Mouse (Mus musculus): ENCODE data around the gene Znhit1. TPM values are rescaled to one million over a fixed set of nuclear protein-coding genes. Genes with fewer than 3 reads are reported as not detected.

Znhit1 gene
- total RNA-seq (2021) = 10 to 100 TPM; 84.0 to 97.9 TPM
- long read RNA-seq, experiment 1, transcript Znhit1-206 (5 exons, 1,208 nt) = major isoform, 44 of 80 reads
- long read RNA-seq, experiment 1, transcript Znhit1-202 (5 exons, 740 nt) = minor isoform, 15 of 80 reads
- long read RNA-seq, experiment 1, partial matches to known transcripts = 12 of 80 reads
- long read RNA-seq, experiment 1, other reads (novel, unspliced or antisense) = 7 of 80 reads
- long read RNA-seq, experiment 2, transcript Znhit1-206 (5 exons, 1,208 nt) = major isoform, 21 of 38 reads
- long read RNA-seq, experiment 2, transcript Znhit1-202 (5 exons, 740 nt) = minor isoform, 10 of 38 reads
- long read RNA-seq, experiment 2, partial matches to known transcripts = 4 of 38 reads
- long read RNA-seq, experiment 2, other reads (novel, unspliced or antisense) = 2 of 38 reads

DNA sequence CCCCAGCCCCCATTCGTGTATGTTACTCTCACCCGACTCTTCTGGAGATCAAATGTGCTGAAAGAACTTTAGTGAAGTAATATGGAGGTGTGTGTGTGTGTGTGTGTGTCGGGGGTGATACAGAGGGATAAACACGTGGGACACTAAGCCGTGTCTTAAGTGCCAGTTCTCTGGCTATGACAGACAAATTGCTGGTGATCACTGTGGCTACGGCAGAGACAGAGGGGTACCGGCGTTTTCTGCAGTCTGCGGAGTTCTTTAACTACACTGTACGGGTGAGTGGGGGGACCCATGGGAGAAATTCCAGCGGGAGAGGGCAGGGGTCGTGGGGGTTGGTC is at the start of gene Znhit1:
TSS of gene Znhit1 (minus strand) at position 88 of the 338 bp plus-strand sequence.
- DNase-seq = no peak

DNA sequence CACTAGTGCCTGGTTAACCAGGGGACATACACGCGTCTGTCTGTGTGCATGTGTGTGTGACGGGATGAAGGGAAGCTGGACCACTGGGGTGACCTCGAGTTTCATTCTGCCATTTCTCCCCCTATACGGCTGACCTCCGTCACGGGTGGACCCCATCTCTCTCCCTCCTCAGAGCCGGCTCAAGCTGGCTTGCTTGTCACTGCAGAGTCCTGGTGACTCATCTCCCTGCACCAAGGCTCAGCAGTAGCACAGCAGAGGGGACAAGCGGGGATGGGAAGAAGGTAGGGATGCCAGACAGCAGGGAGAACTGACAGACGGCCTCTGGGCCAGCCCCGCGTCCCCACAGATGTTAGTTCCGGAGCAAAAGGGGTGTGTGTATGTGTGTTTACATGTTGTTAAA is 48.4 kb upstream of the Znhit1 start:
- peak in 1 of 2 experiments; percentile 42 for DNase-seq

DNA sequence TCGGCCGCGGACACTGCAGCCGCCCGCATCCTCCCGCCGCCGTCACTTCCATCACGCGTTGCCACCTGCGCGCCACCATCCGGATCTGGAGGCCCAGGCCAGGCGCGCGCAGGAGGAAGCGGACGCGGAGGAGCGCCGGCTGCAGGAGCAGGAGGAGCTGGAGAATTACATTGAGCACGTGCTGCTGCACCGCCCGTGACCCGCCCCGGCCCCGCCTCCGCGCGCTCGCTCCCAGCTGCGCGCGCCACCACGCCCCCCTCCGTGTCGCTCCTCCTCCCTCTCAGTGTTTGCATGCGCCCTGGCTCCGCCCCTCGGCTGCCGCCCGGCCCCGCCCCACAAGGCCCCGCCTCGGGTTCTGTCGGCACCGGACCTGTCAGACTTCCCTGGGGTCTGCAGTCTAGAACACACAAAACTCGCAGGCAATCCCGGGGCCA is 44.8 kb upstream of the Znhit1 start:
- peak; percentile 96 to 99 for DNase-seq

DNA sequence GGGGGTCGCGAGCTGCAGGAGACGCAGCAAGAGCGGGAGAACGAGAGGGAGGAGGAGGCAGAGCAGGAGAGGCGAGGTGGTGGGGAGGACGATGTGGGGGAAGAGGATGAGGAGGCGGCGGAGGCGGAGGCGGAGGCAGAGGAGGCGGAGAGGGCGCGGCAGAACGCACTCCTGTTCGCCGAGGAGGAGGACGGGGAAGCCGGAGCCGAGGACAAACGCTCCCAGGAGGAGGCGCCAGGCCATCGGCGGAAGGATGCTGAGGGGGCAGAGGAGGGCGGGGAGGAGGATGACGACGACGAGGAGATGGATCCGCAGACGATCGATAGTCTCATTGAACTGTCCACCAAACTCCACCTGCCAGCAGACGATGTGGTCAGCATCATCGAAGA is 44.2 kb upstream of the Znhit1 start:
- DNase-seq = no peak

DNA sequence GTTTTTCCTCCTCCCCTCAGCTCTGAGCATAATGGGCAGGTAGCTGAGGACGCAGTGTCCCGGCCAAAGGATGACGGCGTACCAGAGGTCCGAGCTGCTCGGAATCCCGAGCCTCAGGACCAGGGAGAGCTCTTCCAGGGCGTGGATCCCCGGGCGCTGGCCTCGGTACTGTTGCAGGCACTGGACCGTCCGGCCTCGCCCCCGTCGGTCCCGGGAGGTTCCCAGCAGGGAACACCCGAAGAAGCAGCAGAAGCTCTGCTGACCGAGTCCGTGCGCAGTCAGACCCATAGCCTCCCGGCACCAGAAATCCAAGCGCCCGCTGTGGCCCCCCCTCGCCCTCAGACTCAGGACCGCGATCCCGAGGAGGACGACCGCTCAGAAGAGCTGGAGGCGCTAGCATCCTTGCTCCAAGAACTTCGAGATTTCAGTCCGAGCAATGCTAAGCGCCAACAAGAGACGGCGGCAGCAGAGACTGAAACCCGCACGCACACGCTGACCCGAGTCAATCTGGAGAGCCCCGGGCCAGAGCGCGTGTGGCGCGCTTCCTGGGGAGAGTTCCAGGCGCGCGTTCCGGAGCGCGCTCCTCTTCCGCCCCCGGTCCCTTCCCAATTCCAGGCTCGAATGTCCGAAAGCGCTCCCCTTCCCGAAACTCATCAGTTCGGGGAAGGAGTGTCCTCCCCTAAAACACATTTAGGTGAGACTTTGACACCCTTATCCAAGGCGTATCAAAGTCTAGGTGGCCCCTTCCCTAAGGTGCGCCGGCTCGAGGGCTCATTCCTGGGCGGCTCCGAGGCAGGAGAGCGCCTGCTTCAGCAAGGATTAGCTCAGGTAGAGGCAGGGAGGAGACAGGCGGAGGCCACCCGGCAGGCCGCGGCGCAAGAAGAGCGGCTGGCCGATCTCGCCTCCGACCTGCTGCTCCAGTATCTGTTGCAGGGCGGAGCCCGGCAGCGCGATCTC is 43.5 kb upstream of the Znhit1 start:
- DNase-seq = peak; percentile 71 to 78

DNA sequence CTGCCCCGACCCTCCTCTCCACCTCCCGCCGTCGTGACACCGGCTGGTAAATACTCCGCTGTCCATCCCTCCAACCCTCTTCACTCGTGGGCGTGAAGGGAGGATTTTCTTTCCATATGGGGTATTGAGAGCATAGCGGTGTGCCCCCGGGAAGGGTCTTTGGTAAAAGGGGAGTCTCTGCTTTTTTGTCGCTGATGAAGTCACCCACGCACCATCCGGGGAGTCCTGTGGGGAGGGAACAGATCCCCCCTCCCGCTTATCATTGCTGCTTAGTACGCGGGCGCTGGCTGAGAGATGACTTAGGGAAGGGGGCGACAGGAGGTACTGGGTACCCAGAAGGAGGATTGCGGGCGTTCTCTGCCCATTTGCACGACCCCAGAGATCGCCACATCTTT is 42.6 kb upstream of the Znhit1 start:
- DNase-seq = no peak

DNA sequence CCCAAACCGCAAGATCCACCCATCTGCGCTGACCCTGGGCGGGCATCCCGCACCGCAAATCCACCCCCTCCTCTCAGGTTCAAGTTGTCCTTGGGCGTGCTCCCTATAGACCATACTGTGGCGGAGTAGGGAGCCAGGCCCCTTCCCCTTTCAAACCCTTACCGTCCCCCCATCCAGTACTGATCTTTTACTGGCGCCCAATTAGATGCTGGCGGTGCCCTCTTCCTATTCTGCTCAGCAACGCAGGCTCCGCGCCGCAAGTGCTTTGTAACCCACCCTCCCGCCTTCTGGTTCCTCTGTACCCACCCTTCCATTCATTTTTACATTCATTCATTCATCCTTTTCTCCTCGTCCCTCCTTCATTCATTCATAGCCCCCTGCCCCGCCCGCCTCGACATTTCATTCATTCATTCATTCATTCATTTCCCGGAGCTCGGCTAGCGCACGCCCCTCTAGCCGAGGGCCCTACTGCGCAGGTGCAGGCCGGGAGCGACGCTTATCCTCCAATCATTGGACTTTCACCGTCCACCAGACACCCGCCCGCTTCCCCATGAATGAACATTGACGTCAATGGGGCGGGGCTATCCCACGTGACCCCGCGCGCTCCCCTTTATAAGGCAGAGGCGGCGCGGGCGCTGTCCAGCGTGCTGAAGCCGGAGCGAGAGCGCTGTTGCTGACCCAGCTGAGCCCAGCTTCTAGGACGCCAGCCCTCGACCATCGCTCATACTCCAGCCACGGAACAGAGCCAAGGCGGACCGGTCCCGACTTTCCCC is 42.0 kb upstream of the Znhit1 start:
- DNase-seq = peak; percentile 97 to 98

DNA sequence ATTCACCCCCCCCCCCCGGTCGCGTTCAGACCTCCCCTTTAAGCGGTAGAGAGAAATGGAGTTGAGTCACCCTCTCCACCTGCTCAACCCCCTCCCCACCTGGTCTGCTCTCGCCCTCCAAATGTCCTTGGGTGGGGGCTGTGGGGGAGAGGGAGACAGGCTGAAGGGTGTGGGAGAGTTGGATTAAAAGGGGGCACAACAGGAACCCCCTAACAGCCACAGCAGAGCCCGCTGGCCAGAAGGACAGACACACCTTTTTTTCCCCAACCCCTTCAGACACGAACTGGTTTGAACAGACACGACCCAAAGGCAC is 41.4 kb upstream of the Znhit1 start:
- DNase-seq = no peak

DNA sequence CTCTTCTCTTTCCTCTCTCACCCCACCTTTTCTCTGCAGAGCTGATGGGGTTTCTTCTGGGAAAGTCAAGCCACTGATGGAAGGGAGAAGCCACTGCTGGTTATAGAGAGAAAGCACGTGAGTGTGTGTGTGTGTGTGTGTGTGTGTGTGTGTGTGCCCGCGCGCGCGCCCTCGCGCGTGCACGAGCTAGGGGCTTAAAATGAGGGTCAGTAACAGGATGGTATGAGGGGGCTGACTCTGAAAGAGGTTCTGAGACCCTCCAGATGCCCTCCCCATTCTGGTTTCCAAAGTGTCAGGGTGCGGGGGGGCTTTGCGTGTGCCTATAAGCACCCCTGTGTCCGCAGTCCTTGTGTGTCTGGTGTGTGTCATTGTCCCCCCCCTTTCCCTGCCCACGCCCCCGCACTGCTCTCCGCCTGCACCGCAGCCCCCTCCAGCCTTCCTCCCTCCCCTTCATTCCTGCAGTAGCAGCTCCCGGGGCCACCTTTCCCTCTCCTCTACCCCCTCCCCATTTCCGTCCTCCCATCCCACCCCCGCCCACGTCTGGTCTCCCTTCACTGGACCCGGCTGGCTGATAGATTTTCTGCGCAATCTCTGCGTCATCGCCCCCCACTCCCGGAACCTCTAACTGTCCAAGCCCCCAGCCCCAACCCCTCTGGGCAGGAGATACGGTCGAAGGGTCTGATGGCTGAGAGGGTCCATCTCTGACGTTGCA is 40.9 kb upstream of the Znhit1 start:
- DNase-seq = no peak

DNA sequence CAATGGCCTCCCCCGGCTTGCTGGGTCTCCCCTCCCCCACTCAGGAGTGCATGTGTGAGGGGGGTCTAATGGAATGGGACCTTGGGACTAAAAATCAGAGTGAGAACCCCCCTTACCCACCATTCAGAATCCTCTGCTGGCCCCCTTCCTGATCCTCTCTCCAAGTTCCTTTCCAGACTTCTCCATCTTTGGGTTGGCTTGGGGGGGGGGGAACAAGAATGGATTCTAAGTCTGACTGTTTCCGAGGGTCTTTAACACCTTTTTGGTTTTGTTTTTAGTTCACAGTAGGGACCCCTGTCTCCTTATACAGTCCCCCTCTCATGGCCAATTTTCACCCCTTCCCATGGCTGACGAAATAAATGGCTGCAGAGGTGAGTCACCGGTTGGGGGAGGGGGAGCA is 38.3 kb upstream of the Znhit1 start, which contains the start of gene Vgf:
TSS of gene Vgf (plus strand) at position 301 of the 400 bp plus-strand sequence.
- no peak for DNase-seq

DNA sequence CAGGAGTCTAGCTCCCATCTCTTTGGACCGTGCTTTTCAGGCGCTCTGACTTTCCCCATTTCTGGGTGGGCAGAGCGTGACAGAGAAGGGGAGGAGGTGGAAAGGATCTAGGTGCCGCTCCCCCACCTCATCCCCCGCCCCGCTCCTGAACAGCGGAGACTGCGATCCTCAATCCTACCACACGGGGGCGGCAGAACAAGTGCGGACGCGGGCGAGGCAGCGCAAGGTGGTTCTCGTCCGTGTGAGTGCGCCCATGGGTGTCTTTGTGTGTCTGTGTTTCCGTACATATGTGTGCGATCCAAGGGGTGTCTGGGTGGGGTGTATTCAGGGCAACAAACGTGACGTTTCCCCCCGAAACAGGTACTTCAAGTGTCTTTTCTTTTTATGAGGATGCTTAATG is 37.3 kb upstream of the Znhit1 start:
- DNase-seq = peak; percentile 85 to 88

DNA sequence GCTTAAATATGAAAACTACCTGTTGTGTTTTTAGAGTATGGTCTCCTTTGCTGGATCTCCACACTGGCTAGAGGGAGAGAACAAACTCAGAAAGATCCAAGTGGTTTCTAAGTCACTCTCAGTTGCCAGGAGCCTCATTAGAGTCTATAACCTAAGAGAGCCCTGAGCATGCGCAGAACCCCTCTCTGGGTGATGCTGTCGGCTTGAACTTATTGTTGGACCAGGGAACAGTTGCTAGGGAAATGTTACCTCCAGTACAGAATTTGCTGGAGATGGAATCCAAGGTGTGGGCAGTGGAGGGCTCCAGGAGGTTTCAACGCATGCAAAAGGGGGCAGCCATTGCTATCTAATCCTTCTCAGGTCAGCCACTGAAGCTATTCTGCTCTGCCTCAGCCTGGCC is 36.5 kb upstream of the Znhit1 start:
- no peak for DNase-seq

DNA sequence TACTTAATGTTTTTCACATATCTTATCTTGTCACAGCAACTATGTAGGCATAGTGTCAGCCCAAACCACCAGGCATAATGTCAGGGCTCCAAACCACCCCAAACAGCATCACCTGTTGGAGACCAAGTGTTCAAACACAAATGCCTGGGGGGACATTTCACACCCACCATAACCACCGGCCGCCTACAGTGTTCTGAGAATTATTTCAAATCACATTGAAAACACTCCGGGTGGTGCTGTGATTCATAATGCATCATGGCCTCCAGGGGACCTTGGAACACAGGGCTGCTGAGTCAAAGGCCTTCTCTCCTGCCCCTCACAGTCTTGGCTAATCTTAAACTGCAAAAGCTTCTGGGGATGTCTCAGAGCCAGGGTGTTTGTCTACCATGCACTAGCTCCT is 28.1 kb upstream of the Znhit1 start:
- DNase-seq = peak; percentile 66 to 68

DNA sequence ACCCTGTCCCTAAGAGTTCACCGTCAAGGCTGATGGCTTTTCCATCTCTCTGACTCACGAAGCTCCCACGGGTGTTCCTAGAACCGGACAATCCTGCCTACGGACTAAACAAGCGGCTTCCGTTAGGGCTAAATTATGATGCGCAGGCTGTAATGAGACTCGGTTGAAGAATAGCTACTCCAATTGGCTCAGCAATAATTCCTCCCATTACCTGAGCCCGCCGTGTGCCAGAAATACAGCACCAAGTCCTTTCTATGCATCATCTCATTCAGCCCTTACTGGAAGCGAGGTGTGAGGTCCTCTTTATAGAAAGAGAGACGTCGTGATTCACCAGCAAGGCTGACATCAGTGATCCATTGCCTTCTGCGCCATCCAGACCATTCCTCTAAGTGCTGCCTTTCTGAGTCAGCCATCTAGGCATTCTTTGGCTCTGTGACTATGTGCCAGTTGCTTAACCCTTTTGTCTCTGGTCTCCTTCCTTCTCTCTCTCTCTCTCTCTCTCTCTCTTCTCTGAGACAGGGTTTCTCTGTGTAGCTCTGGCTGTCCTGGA is 24.7 kb upstream of the Znhit1 start:
- DNase-seq = peak; percentile 58 to 61

DNA sequence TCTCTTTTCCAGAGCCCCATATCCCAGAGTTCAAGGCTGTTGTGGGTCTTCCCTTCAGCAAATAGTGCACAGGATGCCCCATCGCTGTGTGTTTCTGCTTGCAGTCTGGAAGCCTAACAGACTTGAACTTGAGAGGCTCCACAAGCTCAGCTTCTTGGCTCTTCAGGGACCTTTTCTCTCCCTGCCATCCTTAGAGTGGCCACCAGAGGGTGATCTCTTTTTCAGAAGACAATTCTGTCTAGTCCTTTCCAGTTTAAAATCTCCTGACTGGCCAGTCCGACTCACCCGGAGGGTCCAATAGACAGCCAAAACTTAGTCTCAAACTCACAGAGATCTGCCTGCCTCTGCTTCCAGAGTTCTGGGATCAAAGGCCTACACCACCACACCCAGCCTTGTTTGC is 22.2 kb upstream of the Znhit1 start:
- peak; percentile 71 to 75 for DNase-seq

DNA sequence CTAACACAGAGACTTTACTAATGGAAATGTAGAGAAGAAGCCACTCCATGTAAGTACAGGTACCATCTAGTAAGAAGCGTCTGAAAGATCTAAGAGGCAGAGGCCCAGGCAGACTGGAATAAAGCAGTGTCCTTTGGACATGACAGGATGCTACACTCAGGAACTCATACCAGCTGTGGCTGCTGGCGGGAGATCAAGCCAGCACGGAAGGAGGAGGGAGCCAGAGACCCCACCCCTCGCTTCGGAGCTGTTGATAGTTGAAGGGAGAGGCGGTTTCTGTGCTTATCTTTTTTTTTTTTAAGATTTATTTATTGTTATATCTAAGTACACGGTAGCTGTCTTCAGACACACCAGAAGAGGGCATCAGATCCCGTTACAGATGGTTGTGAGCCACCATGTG is 19.5 kb upstream of the Znhit1 start:
- no peak for DNase-seq

DNA sequence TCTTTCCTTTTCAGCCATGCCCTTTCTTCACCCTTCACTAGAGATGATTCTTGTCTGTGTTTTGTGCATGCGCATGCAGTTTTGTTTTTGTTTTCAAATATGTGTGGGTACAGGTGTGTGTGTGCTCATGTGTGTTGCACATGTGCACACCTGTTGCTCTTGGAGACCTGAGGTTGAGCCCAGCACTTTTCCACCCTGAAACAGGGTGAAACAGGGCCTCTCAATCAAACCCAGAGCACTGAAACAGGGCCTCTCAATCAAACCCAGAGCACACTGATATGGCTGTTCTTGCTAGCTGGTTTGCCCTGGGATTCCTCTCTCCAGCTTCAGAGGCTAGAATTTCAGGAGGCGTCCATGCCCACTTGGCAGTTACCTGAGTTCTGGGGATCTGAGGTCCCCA is 12.8 kb upstream of the Znhit1 start:
- DNase-seq = no peak

DNA sequence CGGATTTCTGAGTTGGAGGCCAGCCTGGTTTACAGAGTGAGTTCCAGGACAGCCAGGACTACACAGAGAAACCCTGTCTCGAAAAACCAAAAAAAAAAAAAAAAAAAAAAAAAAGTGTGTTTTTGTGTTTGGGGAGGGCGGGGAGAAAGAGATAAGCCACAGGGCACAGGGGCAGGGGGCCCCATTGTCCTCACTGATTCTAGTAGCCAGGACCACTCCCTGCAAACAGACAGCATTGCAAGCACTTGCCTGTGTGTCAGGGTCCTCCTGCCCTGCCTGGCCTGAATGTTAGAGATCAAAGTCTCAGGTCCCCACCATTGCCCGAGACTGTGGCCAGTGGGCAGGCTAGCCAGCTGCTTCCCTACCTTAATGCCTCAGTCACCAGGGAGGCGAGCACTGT is 11.6 kb upstream of the Znhit1 start:
- no peak for DNase-seq

DNA sequence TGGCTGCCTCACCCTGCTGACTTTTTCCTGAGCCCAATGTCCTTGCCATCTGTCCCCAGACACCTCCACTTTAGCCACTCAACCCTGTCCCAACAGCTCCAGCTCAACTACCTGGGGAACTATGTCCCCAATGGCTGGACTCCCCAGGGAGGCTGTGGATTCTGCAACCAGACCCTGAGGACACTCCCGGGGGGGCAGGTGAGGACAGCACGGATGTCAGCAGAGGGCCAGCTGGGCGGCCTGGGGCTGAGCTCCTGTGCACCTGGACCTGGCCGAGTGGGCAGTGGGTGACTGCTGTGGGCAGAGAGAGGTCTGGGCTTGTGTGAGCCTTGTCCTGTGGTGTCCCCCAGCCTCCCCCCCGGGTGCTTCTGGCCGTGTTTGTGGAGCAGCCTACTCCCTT is 2.0 kb upstream of the Znhit1 start:
- DNase-seq = no peak

DNA sequence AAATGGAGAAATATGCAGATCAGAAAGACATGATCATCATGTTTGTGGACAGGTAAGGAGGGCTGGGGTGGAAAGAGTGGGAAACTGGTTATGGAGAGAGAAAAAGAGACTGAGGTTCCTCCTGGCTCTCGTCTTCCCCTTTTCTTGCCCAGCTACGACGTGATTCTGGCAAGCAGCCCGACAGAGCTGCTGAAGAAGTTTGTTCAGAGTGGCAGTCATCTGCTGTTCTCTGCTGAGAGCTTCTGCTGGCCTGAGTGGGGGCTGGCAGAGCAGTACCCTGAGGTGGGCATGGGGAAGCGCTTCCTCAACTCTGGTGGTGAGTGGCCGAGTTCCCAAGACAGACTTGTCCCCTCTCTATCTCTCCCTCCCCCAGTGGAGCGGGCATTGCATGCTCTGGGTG is 599 bp upstream of the Znhit1 start:
- DNase-seq = peak in 1 of 2 experiments; percentile 39

DNA sequence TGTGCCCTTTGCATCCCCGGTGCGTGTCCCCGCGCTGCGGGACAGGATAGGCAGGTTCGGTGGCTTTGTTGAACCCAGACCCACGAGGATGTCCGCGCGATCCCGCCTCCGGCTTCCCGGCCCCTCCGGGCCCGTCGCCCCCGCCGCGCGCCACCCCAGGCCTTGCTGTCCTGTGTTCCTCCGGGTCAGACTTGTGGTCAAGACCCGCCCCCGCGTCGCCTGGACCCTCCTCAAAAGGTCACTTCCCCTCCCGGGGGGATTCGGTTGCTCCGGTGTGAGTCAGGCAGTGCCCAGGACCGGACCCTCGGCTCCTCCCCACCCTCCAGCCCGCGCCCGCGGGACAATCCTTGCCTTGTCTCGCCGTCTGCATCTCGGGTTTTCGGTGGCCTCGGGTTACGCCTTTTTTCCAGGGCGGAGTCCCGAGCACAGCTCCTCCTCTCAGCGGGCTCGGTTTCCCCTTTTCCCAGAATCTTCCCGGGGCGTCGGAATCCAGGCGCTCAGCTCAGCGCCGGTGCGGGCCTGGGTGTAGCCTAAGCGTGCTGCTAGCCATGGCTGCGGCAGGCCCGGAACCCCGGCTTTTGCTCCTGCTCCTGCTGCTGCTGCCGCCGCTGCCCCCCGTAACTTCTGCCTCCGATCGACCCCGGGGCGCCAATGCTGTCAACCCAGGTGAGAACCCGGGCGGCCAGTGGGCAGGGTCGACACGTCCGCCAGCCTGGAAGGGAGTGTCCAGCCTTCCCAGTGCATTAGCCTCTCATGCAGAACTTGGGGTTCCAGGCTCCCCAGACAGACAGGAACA is 485 bp downstream of the Znhit1 start:
- DNase-seq = peak; percentile 86 to 87
